Mouse (Mus musculus) bone marrow macrophage, adult 2 months (primary cell): ENCODE results near the gene Ptgir. TPM values are rescaled to one million over a fixed set of nuclear protein-coding genes. Genes with fewer than 3 reads are reported as not detected.

Experiments used
- H3K27ac ChIP-seq: 2 replicates; pipeline ENCODE4 v1.5.1; 2012; ENCODE audit warnings: low read depth, low read length; ENCODE audit not compliant: insufficient read depth
- H3K4me1 ChIP-seq: 2 replicates; pipeline ENCODE4 v1.6.1; 2012; ENCODE audit warnings: low read length; ENCODE audit not compliant: control insufficient read depth, insufficient read depth
- H3K4me3 ChIP-seq: 2 replicates; pipeline ENCODE4 v1.5.1; 2012; ENCODE audit warnings: mild to moderate bottlenecking, low read length, moderate library complexity; ENCODE audit not compliant: insufficient read depth
- CTCF ChIP-seq: IDR thresholded peaks from 2 replicates; pipeline ENCODE4 v1.5.1; 2012; ENCODE audit warnings: low read depth, mild to moderate bottlenecking, low read length, moderate library complexity
- POLR2A ChIP-seq: IDR thresholded peaks from 2 replicates; pipeline ENCODE4 v1.6.1; 2012; ENCODE audit warnings: mild to moderate bottlenecking, low read depth, low read length, borderline replicate concordance
- polyA plus RNA-seq: library from polyadenylated mRNA; stranded (reverse); fragments of >200 nt; gene quantifications from 2 replicates; pipeline ENCODE4 v1.2.4, GENCODE M21; 2012; ENCODE audit not compliant: missing spikeins, insufficient read depth, insufficient read length

Gene Ptgir
- polyA plus RNA-seq, 1 experiment, result 5.6 TPM

DNA sequence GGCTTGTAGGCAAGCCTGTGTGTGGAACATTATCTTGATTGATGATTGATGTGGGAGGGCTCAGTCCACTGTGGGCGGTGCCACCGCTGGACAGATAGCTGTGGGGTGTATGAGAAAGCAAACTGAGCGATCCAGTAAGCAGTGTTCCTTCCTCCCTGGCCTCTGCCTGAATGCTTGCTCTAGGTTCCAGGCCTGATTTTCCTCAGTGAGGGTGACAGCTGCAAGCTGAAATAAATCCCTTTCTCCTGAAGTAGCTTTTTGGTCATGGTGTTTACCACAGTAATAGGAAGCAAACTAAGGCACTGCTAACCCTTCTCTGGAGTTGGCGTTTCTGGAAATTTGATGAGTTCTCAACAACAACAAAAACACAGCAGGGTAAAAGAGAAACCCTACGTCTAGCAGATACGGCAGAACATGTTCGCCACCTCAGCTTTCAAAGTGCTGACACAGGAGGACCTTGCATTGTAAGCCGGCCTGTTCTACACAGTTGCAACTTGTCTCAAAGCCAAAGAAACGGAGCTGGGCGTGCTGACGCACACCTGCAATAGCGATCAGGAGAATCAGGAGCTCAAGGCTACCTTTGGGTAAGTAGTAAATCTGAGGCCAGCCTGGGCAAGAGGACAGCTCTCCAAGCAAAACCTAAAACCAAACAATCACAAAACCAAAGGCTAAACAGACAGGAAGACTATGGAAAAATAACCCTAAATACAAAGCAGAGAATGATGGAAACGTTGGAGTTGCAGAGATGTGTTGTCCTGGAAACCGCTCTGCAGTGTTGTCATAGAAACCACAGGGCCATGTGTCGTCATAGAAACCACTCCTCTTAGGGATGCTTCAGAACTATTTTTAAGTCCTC, 50.3 kb downstream of the Ptgir start:
- no peaks in the 10 kb centered on the region for H3K4me1 ChIP-seq
- no peak overlapping the region for H3K4me3 ChIP-seq
- H3K27ac ChIP-seq, result no peak overlapping the region
- TF ChIP-seq CTCF, result no peak
- TF ChIP-seq POLR2A, result no peak

DNA sequence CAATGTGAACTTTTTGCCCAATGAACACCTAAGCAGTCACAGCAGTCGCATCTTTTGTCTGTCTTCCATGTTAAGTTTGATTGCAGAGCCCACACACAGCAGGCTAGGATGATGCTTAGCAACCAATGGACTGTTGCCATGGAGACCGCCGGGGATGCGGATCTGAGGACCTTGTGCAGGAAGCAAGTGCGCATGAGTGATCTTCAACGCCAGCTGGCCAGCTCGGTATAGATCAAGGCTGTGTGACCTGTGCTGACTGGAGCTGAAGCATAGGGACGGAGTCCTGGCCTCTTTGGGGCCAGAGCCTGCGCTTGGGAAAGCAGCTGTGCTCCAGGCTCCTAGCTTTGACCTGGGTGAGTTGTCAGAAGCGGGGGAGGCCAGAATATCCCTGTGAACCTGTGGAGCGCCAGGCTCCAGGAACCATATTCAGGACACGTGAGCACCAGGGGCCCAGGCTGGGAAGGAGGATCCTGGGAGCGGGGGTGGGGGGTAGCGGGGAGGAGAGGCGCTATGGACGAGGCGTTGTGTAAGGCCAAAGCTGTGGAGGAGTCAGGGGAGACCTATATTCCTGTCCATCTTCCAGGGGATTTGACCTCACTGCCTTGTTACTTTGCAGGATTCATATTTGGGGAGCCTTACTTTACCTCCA, 53.4 kb downstream of the Ptgir start, which contains the start of gene Pnmal1:
TSS of gene Pnmal1 (plus strand) at position 141 of the 649 bp plus-strand sequence.
- H3K27ac ChIP-seq, result no peak within 1 kb of the TSS
- no peak within 1 kb of the TSS for H3K4me3 ChIP-seq
- no peaks in the 10 kb centered on the region for H3K4me1 ChIP-seq
- TF ChIP-seq CTCF, result no peak
- TF ChIP-seq POLR2A, result no peak

Other genes starting within 250 kb of the Ptgir start
- not detected in 2 replicates for gene Ceacam15, start 230.8 kb upstream of the Ptgir start, polyA plus RNA-seq
- gene Ceacam9, start 184.6 kb upstream of the Ptgir start, polyA plus RNA-seq, result not detected in 2 replicates
- gene Ap2s1, start 168.1 kb upstream of the Ptgir start, polyA plus RNA-seq, result 286 and 287 TPM in 2 replicates
- gene Slc1a5, start 125.2 kb upstream of the Ptgir start, polyA plus RNA-seq, result 24.9 and 25.0 TPM in 2 replicates
- 56.6 and 58.1 TPM in 2 replicates for gene Strn4, start 90.6 kb upstream of the Ptgir start, polyA plus RNA-seq
- 21.9 and 25.1 TPM in 2 replicates for gene Fkrp, start 89.8 kb upstream of the Ptgir start, polyA plus RNA-seq
- 9.8 and 11.2 TPM in 2 replicates for gene Prkd2, start 63.6 kb upstream of the Ptgir start, polyA plus RNA-seq
- gene Dact3, start 31.2 kb upstream of the Ptgir start, polyA plus RNA-seq, result 1.2 and 1.3 TPM in 2 replicates
- gene Gng8, start 14.7 kb upstream of the Ptgir start, polyA plus RNA-seq, result not detected in 2 replicates
- gene Calm3, start 17.6 kb downstream of the Ptgir start, polyA plus RNA-seq, result 373 and 387 TPM in 2 replicates
- not detected in 2 replicates for gene Pnmal2, start 38.2 kb downstream of the Ptgir start, polyA plus RNA-seq
- not detected in 2 replicates for gene Pnmal1, start 53.2 kb downstream of the Ptgir start, polyA plus RNA-seq
- gene Gm42372, start 76.6 kb downstream of the Ptgir start, polyA plus RNA-seq, result 0.16 TPM in 1 of 2 replicates, not detected in the other
- gene Ccdc8, start 86.2 kb downstream of the Ptgir start, polyA plus RNA-seq, result not detected in 2 replicates
- gene Ppp5c, start 121.4 kb downstream of the Ptgir start, polyA plus RNA-seq, result 70.7 and 83.1 TPM in 2 replicates
- 0.27 TPM in 1 of 2 replicates, not detected in the other for gene Hif3a, start 155.9 kb downstream of the Ptgir start, polyA plus RNA-seq
- 0.12 TPM in 1 of 2 replicates, not detected in the other for gene Psg16, start 167.6 kb downstream of the Ptgir start, polyA plus RNA-seq
- 0.24 TPM in 1 of 2 replicates, not detected in the other for gene Ceacam3, start 243.8 kb downstream of the Ptgir start, polyA plus RNA-seq